Mouse (Mus musculus): ENCODE data around the gene Mob4. TPM values are rescaled to one million over a fixed set of nuclear protein-coding genes. Genes with fewer than 3 reads are reported as not detected.

Gene Mob4
- polyA plus RNA-seq, 1 experiment from 2014 or later, result 163 TPM

DNA sequence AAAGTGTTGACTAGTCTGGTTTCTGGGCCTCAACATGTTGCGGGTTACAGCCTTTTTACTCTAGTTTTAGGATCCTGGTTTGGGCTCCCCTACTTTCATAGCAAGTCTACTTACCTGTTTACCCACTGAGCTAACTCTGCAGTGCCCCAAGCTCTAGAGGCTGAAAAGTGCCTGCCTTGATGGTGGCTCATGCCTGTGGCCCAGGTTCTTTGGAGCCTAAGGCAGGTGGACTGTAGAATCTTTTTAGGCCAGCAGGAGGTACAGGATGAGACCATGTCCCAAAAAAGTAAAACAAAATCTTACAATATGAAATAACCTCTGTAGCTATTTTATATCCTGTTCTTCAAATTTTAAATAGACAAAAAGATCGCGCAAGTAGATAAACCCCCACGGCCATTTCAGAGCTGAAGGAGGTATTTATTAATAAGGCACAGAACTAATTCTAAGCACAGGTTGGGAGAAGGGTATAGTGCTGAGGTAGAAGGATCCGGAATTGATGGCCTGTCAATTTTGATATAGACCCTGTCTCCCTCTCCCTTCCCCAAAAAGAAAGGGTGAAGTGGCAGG, 41.5 kb upstream of the Mob4 start:
- WGBS, result 89% methylated on average over 5 of the region's 5 CpGs
- Histone ChIP-seq H3K4me2 (ENCODE audit: low read depth, low read length, severe bottlenecking) (peak overlapping the region; percentile 85), H3K4me3 (ENCODE audit: low read depth, low read length) (peak overlapping the region; percentile 91), H3K36me3 (ENCODE audit: control insufficient read depth, insufficient read depth, low read length) (peaks cover 4% of the 10 kb centered on the region; the same call in 1 of the 2 replicates), H3K9me3 (ENCODE audit: control insufficient read depth, low read length) (no peaks in the 10 kb centered on the region), H3K27ac (ENCODE audit: low read depth, low read length) (no peak overlapping the region), H3K27me3 (ENCODE audit: control insufficient read depth, insufficient read depth, low read length) (no peaks in the 10 kb centered on the region), H3K9ac (ENCODE audit: low read length) (peak overlapping the region; percentile 95; the same call in 1 of the 2 replicates), H3K4me1 (replicated peaks; ENCODE audit: control insufficient read depth, insufficient read depth, low read length) (peaks cover 6% of the 10 kb centered on the region)
- ATAC-seq (replicated peaks; ENCODE audit: low FRiP score) (no peak), DNase-seq (ENCODE audit: low spot score) (no peak)

DNA sequence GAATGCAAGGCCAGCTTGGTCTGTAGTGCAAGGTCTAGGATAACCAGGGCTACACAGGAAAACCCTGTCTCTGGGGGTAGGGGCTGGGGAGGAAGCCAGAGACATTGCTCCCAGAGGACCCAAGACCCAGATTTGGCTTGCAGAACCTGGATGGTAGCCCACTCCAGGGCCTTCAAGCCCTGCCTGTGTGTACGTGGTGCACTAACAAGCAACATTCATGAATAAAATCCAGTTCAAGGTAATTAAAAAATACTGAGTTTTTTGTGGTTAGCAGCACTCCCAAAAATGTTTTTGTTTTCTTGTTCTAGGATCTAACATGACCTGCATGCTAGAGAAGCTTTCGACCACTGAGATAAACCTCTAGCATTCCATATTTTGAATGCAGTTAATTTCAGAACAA, 39.0 kb upstream of the Mob4 start:
- DNase-seq (ENCODE audit: low spot score) (no peak), ATAC-seq (replicated peaks; ENCODE audit: low FRiP score) (no peak)
- Histone ChIP-seq H3K36me3 (ENCODE audit: control insufficient read depth, insufficient read depth, low read length) (peaks cover 4% of the 10 kb centered on the region; the same call in 1 of the 2 replicates), H3K27ac (ENCODE audit: low read depth, low read length) (no peak overlapping the region), H3K9ac (ENCODE audit: low read length) (no peak overlapping the region), H3K9me3 (ENCODE audit: control insufficient read depth, low read length) (no peaks in the 10 kb centered on the region), H3K4me2 (ENCODE audit: low read depth, low read length, severe bottlenecking) (no peak overlapping the region), H3K4me1 (replicated peaks; ENCODE audit: control insufficient read depth, insufficient read depth, low read length) (no peaks in the 10 kb centered on the region; the same call in 1 of the 2 replicates), H3K27me3 (ENCODE audit: control insufficient read depth, insufficient read depth, low read length) (no peaks in the 10 kb centered on the region), H3K4me3 (ENCODE audit: low read depth, low read length) (no peak overlapping the region)
- WGBS, result 90% methylated on average over 2 of the region's 2 CpGs

DNA sequence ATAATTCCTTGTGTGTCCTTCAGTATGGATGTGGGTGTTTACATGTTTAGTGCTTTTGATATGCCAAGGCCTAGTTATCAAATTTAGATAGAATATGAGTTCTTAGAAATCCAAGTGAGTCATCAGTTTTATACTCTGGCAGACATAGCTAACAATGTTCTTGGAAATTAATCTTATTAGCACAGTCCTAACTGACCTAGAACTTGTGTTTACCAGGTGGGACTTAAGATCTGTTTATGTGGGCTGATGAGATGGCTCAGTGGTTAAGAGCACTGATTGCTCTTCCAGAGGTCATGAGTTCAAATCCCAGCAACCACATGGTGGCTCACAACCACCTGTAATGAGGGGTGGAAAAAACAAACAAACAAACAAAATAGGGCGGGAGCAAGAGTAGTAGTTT, 38.6 kb upstream of the Mob4 start:
- Histone ChIP-seq H3K9ac (ENCODE audit: low read length) (no peak overlapping the region), H3K36me3 (ENCODE audit: control insufficient read depth, insufficient read depth, low read length) (peaks cover 4% of the 10 kb centered on the region; the same call in 1 of the 2 replicates), H3K27ac (ENCODE audit: low read depth, low read length) (no peak overlapping the region), H3K4me1 (replicated peaks; ENCODE audit: control insufficient read depth, insufficient read depth, low read length) (no peaks in the 10 kb centered on the region; the same call in 1 of the 2 replicates), H3K4me2 (ENCODE audit: low read depth, low read length, severe bottlenecking) (no peak overlapping the region), H3K4me3 (ENCODE audit: low read depth, low read length) (no peak overlapping the region), H3K27me3 (ENCODE audit: control insufficient read depth, insufficient read depth, low read length) (no peaks in the 10 kb centered on the region), H3K9me3 (ENCODE audit: control insufficient read depth, low read length) (no peaks in the 10 kb centered on the region)
- ATAC-seq (replicated peaks; ENCODE audit: low FRiP score) (no peak), DNase-seq (ENCODE audit: low spot score) (no peak)
- WGBS, result 76% methylated on average over 1 of the region's 1 CpGs

DNA sequence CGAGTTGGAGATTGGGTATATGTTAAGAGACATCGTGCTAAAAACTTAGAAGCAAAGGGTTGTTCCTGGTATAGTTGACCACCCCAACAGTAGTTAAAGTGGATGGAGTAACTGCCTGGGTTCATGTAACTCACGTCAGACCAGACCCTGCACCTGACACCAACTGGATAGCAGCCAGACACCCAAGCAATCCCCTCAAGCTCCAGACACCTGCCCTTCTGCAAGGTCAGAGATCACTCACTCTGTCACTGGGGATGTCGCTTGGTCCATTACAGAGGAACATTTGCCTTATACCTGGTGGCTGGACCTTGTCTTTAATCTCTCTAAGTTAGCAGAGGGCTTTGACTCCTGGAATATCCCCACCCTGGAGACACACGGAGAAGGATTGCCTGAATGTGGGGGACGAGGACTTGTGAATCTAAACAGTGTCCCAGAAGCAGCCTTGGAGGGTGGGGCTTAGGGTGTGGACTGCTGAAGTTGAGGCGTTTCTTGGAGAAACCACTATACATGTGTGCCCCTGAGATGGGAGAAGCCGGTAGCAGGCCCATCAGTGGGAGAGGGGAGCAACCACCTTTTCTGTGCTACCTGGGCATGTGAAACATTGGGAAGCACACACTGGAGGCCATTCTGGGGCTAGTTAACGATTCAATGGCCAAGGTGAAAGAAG, 24.0 kb upstream of the Mob4 start:
- no peak overlapping the region for H3K4me3 ChIP-seq (ENCODE audit: low read depth, low read length)
- no peak overlapping the region for H3K9ac ChIP-seq (ENCODE audit: low read length)
- H3K9me3 ChIP-seq (ENCODE audit: control insufficient read depth, low read length), result no peaks in the 10 kb centered on the region
- no peak overlapping the region for H3K27ac ChIP-seq (ENCODE audit: low read depth, low read length)
- no peak for ATAC-seq (replicated peaks; ENCODE audit: low FRiP score)
- no peaks in the 10 kb centered on the region for H3K4me1 ChIP-seq (replicated peaks; ENCODE audit: control insufficient read depth, insufficient read depth, low read length)
- WGBS, result 87% methylated on average over 9 of the region's 9 CpGs
- H3K27me3 ChIP-seq (ENCODE audit: control insufficient read depth, insufficient read depth, low read length), result no peaks in the 10 kb centered on the region
- H3K36me3 ChIP-seq (ENCODE audit: control insufficient read depth, insufficient read depth, low read length), result no peaks in the 10 kb centered on the region
- DNase-seq (ENCODE audit: low spot score), result no peak
- H3K4me2 ChIP-seq (ENCODE audit: low read depth, low read length, severe bottlenecking), result no peak overlapping the region

DNA sequence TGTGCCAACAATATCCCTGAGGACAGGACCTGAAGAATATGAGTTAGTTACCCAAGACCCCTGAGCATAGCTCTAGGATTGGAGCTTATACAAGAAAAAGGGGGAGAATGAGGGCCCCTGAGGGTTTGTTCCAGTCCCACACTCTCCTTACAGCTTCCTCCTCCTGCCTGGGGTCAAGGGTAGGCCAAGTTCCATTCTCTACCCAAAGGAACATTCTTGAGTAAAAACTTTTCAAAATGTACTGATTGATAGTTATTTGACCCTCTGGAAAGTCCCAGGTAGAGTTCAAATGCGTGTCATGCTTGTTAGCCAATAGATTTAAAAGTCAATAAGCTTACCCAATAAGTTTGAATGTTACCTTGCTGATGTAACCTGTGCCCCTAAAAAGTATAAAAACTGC, 23.4 kb upstream of the Mob4 start:
- no peak overlapping the region for H3K4me2 ChIP-seq (ENCODE audit: low read depth, low read length, severe bottlenecking)
- H3K27me3 ChIP-seq (ENCODE audit: control insufficient read depth, insufficient read depth, low read length), result no peaks in the 10 kb centered on the region
- no peak overlapping the region for H3K27ac ChIP-seq (ENCODE audit: low read depth, low read length)
- no peaks in the 10 kb centered on the region for H3K4me1 ChIP-seq (replicated peaks; ENCODE audit: control insufficient read depth, insufficient read depth, low read length)
- no peak overlapping the region for H3K9ac ChIP-seq (ENCODE audit: low read length)
- DNase-seq (ENCODE audit: low spot score) (no peak), ATAC-seq (replicated peaks; ENCODE audit: low FRiP score) (no peak)
- H3K9me3 ChIP-seq (ENCODE audit: control insufficient read depth, low read length), result no peaks in the 10 kb centered on the region
- no peak overlapping the region for H3K4me3 ChIP-seq (ENCODE audit: low read depth, low read length)
- WGBS, result 86% methylated on average over 1 of the region's 1 CpGs
- no peaks in the 10 kb centered on the region for H3K36me3 ChIP-seq (ENCODE audit: control insufficient read depth, insufficient read depth, low read length)

DNA sequence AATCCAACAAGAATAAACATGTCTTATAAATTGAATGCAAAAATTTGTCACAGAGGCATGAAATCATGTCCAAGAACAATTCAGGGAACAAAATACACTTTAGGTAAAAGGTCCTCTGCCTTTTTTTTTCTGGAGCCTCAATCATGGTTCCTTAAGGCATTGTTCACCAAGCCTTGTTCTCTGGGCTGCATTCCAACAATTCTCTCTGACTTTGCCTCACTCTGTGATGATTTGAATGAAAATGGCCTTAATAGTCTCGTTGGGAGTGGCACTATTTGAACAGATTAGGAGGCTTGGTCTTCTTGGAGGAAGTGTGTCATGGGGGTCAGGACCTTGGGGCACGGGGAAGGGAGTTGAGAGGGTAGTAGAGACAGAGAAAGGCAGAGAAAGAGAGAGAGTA, 22.6 kb upstream of the Mob4 start:
- 43% methylated on average over 2 of the region's 2 CpGs for WGBS
- Histone ChIP-seq H3K4me2 (ENCODE audit: low read depth, low read length, severe bottlenecking) (no peak overlapping the region), H3K27me3 (ENCODE audit: control insufficient read depth, insufficient read depth, low read length) (no peaks in the 10 kb centered on the region)

DNA sequence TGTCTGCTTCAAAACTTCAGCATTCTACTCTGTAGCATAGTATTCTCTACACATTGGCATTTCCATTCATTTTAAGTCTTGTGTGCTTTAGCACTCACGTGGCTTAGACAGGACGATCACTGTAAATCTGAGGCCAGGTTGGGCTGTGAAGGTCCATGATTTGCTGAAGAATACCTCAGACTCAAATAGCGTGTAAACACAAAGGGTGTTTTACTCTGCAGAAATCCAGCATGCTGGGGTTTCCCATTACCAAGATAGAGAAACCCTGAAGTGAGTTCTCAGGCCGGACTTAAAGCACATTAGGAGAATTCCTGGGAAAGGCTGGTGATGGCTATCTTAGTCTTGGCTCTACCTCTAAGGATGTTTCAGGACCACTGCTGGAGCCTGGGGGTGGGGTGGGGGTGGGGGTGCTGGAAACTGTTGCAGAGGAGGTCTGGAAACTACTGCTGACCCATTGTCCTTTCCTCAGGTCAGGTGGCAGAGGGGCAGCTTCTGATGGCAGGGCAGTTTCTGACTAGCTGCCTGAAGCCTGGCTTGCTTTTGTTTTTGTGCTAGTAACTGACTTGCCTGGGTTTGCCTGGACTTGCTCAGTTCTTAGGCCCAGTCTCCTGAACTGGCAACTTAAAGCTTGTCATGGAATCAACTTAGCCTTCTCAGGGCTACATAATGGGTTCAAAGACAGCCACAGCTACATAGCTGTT, 21.8 kb upstream of the Mob4 start:
- Histone ChIP-seq H3K4me1 (replicated peaks; ENCODE audit: control insufficient read depth, insufficient read depth, low read length) (no peaks in the 10 kb centered on the region), H3K4me2 (ENCODE audit: low read depth, low read length, severe bottlenecking) (no peak overlapping the region), H3K4me3 (ENCODE audit: low read depth, low read length) (no peak overlapping the region), H3K9me3 (ENCODE audit: control insufficient read depth, low read length) (no peaks in the 10 kb centered on the region), H3K36me3 (ENCODE audit: control insufficient read depth, insufficient read depth, low read length) (no peaks in the 10 kb centered on the region), H3K27me3 (ENCODE audit: control insufficient read depth, insufficient read depth, low read length) (no peaks in the 10 kb centered on the region), H3K9ac (ENCODE audit: low read length) (no peak overlapping the region), H3K27ac (ENCODE audit: low read depth, low read length) (no peak overlapping the region)
- WGBS, result 89% methylated on average over 4 of the region's 4 CpGs
- DNase-seq (ENCODE audit: low spot score), result no peak
- ATAC-seq (replicated peaks; ENCODE audit: low FRiP score), result no peak

More for the DNA sequence above, 22.6 kb upstream of the Mob4 start:
- DNase-seq (ENCODE audit: low spot score) (no peak), ATAC-seq (replicated peaks; ENCODE audit: low FRiP score) (no peak)
- Histone ChIP-seq H3K9me3 (ENCODE audit: control insufficient read depth, low read length) (no peaks in the 10 kb centered on the region), H3K4me1 (replicated peaks; ENCODE audit: control insufficient read depth, insufficient read depth, low read length) (no peaks in the 10 kb centered on the region), H3K4me3 (ENCODE audit: low read depth, low read length) (no peak overlapping the region), H3K9ac (ENCODE audit: low read length) (no peak overlapping the region), H3K36me3 (ENCODE audit: control insufficient read depth, insufficient read depth, low read length) (no peaks in the 10 kb centered on the region), H3K27ac (ENCODE audit: low read depth, low read length) (no peak overlapping the region)

DNA sequence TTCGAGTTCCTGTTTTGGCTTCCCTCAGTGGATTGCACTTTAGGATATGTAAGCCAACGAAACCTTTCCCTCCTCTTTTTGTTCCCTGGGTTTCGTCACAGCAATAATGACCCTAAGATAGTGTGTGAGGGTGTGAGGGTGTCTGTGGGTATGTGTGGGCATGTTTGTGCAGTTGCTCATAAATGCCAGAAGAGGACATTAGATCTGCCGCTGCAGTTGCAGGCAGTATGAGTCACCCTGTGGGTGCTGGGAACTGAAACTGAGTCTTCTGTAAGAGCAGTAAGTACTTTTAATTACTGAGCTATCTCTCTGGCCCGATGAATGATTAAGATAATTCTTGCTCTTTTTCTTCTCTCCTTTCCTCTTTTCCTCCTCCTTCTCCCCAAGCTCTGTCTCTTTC, 8.0 kb upstream of the Mob4 start:
- 88% methylated on average over 5 of the region's 5 CpGs for WGBS
- DNase-seq (ENCODE audit: low spot score), result no peak

More for the DNA sequence above, 8.0 kb upstream of the Mob4 start:
- H3K36me3 ChIP-seq (ENCODE audit: control insufficient read depth, insufficient read depth, low read length), result no peaks in the 10 kb centered on the region
- H3K4me2 ChIP-seq (ENCODE audit: low read depth, low read length, severe bottlenecking), result no peak overlapping the region
- H3K4me3 ChIP-seq (ENCODE audit: low read depth, low read length), result no peak overlapping the region
- no peaks in the 10 kb centered on the region for H3K4me1 ChIP-seq (replicated peaks; ENCODE audit: control insufficient read depth, insufficient read depth, low read length)
- H3K9ac ChIP-seq (ENCODE audit: low read length), result no peak overlapping the region
- no peaks in the 10 kb centered on the region for H3K9me3 ChIP-seq (ENCODE audit: control insufficient read depth, low read length)
- ATAC-seq (replicated peaks; ENCODE audit: low FRiP score), result no peak
- H3K27ac ChIP-seq (ENCODE audit: low read depth, low read length), result no peak overlapping the region
- no peaks in the 10 kb centered on the region for H3K27me3 ChIP-seq (ENCODE audit: control insufficient read depth, insufficient read depth, low read length)
